Comparison of ENCODE assay signal across 8 mouse cellular contexts in genomic region chr7:144684467-144684866, GRCm38 (mm10).
DNase-seq lines count a peak whose midpoint lies in the region; ATAC-seq and TF ChIP-seq lines count a peak whose summit lies in the region.
"Had no signal": no experiment of that assay in that cellular context is flagged by ENCODE, and none has a peak within 500 bp of the region (broad histone marks: within the 10 kb centered on the region; RNA-seq: fewer than 3 reads in every experiment).

No protein-coding gene starts in this region.

- no peak overlapping the region for H3K4me3 ChIP-seq in embryonic fibroblast, embryonic 13.5 days (ENCODE audit: insufficient read depth, low read length)
- H3K4me3 ChIP-seq: stomach, embryonic 15.5 days had no signal

- H3K27ac ChIP-seq in embryonic fibroblast, embryonic 13.5 days (ENCODE audit: insufficient read depth, low read length) = peak overlapping the region; percentile 70
- H3K27ac ChIP-seq: stomach, embryonic 15.5 days had no signal

- TF ChIP-seq POLR2A in embryonic fibroblast, embryonic 13.5 days (IDR thresholded peaks at IDR 0.05; ENCODE audit: low read depth, low read length) = no peak

- peak; percentile 39 to 54 for DNase-seq in layer of hippocampus, postnatal 10 days (ENCODE audit: low spot score in 2 of 2)
- DNase-seq in layer of hippocampus, adult 8-10 months (ENCODE audit: low spot score in 2 of 2) = no peak
- DNase-seq in NIH3T3 (ENCODE audit: low read depth) = peak; percentile 71
- DNase-seq in lung, postnatal 36 days = peak; percentile 38
- no peak for DNase-seq in adrenal gland, adult 18-20 months (ENCODE audit: low spot score in 2 of 2)

- ATAC-seq in megakaryocyte-erythroid progenitor cell, adult 5-6 weeks (replicated peaks; ENCODE audit: low FRiP score, low TSS enrichment, poor library complexity, severe bottlenecking) = no peak

- H3K4me1 ChIP-seq in embryonic fibroblast, embryonic 13.5 days (ENCODE audit: control insufficient read depth, insufficient read depth, low read length) = peaks cover 4% of the 10 kb centered on the region; the same call in 1 of the 2 replicates

- TF ChIP-seq CTCF in embryonic fibroblast, embryonic 13.5 days (IDR thresholded peaks at IDR 0.05; ENCODE audit: borderline replicate concordance, insufficient read depth, low read length) = no peak

Comparison
In these comparisons a context has a peak if more than half of its experiments do, and no peak if none do; other contexts are left out.
1. DNase-seq: peak in layer of hippocampus, postnatal 10 days (2 of 2), NIH3T3 (single experiment) and lung, postnatal 36 days (single experiment); none in layer of hippocampus, adult 8-10 months (0 of 2) and adrenal gland, adult 18-20 months (0 of 2).